Mouse (Mus musculus): Measurements from ENCODE around the gene Txndc12.

DNA sequence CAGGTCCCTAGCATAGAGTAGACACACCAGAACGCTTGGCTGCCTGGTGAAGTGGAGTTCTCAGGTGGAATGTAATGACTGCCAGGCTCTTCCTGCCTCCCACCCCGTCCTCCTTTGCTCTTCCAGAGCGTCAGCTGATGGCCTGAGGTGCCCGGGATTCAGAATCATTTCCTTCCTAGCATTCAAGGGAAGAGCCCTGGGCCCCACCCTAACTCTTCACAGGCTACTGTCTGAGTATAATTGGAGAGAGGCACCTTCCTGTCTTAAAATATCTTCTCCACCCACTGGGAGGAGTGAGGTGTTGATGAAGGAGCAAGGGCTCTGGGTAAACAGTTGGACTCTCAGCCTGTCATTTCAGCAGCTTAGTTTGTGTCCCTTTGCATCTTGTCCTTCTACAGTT, 37.7 kb upstream of the Txndc12 start:
- TF ChIP-seq POLR2AphosphoS2 (IDR thresholded peaks at IDR 0.05; ENCODE audit: insufficient read length, low read depth): no peak
- no peak for TF ChIP-seq USF1 (IDR thresholded peaks at IDR 0.05; ENCODE audit: low read depth)
- TF ChIP-seq POLR2A (IDR thresholded peaks at IDR 0.05; ENCODE audit: insufficient read length, low read depth): no peak
- TF ChIP-seq E2F4 (IDR thresholded peaks at IDR 0.05; ENCODE audit: insufficient read depth): no peak
- no peak for TF ChIP-seq TCF12 (IDR thresholded peaks at IDR 0.05; ENCODE audit: insufficient read depth, poor library complexity, severe bottlenecking)
- no peak for TF ChIP-seq MYOD1 (IDR thresholded peaks at IDR 0.05; ENCODE audit: control insufficient read depth in 1 of 3, insufficient read length in 2 of 3, low read depth in 2 of 3)
- no peak for TF ChIP-seq CEBPB (IDR thresholded peaks at IDR 0.05; ENCODE audit: insufficient read depth, poor library complexity, severe bottlenecking)
- no peak for TF ChIP-seq MAX (IDR thresholded peaks at IDR 0.05; ENCODE audit: low read depth)
- TF ChIP-seq MYOG (IDR thresholded peaks at IDR 0.05; ENCODE audit: control insufficient read depth in 1 of 3, insufficient read depth in 1 of 3, insufficient read length in 2 of 3, low read depth in 2 of 3): no peak
- TF ChIP-seq REST (IDR thresholded peaks at IDR 0.05; ENCODE audit: insufficient read depth, insufficient read length): no peak

All from myocyte (in vitro differentiated cells).